Mouse (Mus musculus): ENCODE results near the gene Apol9b. TPM values are rescaled to one million over a fixed set of nuclear protein-coding genes. Genes with fewer than 3 reads are reported as not detected.
"Not testable (repeated sequence)": the region's sequence is repeated elsewhere in the genome, so short reads cannot be mapped to it uniquely, and the experiment has no call there.

Apol9b gene
- polyA plus RNA-seq, 1 experiment from 2014 or later, result not detected

DNA sequence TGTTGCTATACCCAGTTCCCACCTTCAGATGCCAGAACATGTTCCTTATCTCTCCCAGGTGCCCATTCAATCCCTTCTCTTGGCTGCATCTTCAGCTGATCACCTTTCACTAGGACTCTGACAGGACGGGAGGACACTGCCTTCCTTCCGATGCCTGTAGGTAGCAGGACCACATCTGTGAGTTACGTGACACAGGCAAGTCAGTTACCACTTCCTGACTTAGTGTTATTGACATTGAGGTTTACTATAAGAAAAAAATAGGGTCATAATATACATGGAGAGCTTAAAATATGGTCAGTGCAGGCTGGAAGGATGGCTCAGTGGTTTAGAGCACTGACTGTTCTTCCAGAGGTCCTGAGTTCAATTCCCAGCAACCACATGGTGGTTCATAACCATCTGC, 7.3 kb upstream of the Apol9b start:
- not testable (repeated sequence) for H3K4me2 ChIP-seq (ENCODE audit: low read depth, low read length); H3K9me3 ChIP-seq (ENCODE audit: control insufficient read depth, low read length); H3K4me3 ChIP-seq (ENCODE audit: low read depth, low read length); DNase-seq (ENCODE audit: low spot score); H3K9ac ChIP-seq (ENCODE audit: low read depth, low read length); H3K27ac ChIP-seq (replicated peaks; ENCODE audit: low read depth, low read length); ATAC-seq (ENCODE audit: low read depth); H3K4me1 ChIP-seq (ENCODE audit: control insufficient read depth, insufficient read depth, low read length); H3K36me3 ChIP-seq (ENCODE audit: control insufficient read depth, insufficient read depth, low read length); H3K27me3 ChIP-seq (replicated peaks; ENCODE audit: control insufficient read depth, insufficient read depth, low read length)
- no CpG with 5 or more reads among the region's 3 CpGs for WGBS

GRCm38 (mm10) chr15:77724208-77724911, 4.5 kb upstream of the Apol9b start:
- not testable (repeated sequence) for H3K36me3 ChIP-seq (ENCODE audit: control insufficient read depth, insufficient read depth, low read length); H3K4me1 ChIP-seq (ENCODE audit: control insufficient read depth, insufficient read depth, low read length); H3K27me3 ChIP-seq (replicated peaks; ENCODE audit: control insufficient read depth, insufficient read depth, low read length); DNase-seq (ENCODE audit: low spot score); H3K27ac ChIP-seq (replicated peaks; ENCODE audit: low read depth, low read length); H3K4me2 ChIP-seq (ENCODE audit: low read depth, low read length); H3K9me3 ChIP-seq (ENCODE audit: control insufficient read depth, low read length); H3K9ac ChIP-seq (ENCODE audit: low read depth, low read length); H3K4me3 ChIP-seq (ENCODE audit: low read depth, low read length)
- 37% methylated on average over 2 of the region's 10 CpGs for WGBS
- 0 out of 2 replicates have a peak, but pooled peaks have one; percentile 18 for ATAC-seq (ENCODE audit: low read depth)

DNA sequence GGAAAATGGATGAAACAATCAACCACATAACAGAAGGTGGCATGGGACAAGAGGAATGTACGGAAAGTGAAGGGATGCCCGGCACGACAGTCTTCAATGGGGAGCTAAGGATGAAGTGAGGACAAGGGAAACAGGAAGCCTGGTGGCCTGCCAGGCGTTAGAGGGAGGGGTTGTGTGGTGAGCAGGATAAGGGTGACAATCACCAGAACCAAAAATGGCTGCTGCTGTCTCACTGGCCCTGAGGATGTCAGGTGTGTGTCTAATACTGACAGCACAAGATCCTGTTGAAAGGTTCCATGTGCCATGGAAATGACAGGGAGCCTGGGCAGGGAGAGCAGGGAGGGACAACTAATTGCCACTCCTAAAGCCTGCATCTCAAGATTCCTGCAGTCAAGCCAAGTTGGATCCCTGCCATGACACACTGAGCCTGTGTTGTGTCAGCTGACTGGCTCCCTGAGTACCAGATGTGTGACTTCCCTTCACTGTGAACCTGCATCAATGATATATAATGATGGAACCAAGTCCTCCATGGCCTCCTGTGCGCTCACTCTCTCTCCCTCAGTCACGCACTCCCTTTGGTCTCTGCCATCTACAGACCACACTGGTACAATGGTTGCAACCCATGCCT, 3.3 kb upstream of the Apol9b start:
- H3K4me2 ChIP-seq (ENCODE audit: low read depth, low read length); H3K27ac ChIP-seq (replicated peaks; ENCODE audit: low read depth, low read length); H3K9me3 ChIP-seq (ENCODE audit: control insufficient read depth, low read length); H3K9ac ChIP-seq (ENCODE audit: low read depth, low read length); H3K36me3 ChIP-seq (ENCODE audit: control insufficient read depth, insufficient read depth, low read length); H3K4me3 ChIP-seq (ENCODE audit: low read depth, low read length); H3K4me1 ChIP-seq (ENCODE audit: control insufficient read depth, insufficient read depth, low read length); ATAC-seq (ENCODE audit: low read depth); H3K27me3 ChIP-seq (replicated peaks; ENCODE audit: control insufficient read depth, insufficient read depth, low read length): not testable (repeated sequence)
- 62% methylated on average over 6 of the region's 6 CpGs for WGBS
- peak; percentile 45 for DNase-seq (ENCODE audit: low spot score)

DNA sequence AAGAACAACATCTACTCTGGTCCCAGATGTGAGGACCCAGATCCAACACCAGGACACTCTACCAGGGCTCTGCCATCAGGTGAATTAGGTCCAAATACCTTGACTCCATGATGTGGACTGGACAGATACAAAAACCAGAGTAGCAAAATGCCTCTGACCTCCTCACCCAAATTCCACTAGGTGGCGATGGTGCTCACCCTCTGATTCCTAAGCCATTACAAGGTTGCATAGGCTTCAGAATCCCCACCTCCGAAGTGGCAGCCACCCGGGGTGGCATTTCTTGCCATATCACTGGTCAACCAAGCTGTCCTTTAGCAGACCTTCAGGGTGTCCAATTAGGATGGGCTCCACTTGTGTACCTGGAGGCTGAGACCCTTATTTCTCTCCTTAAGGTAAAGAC, 1.7 kb upstream of the Apol9b start:
- not testable (repeated sequence) for H3K9me3 ChIP-seq (ENCODE audit: control insufficient read depth, low read length); DNase-seq (ENCODE audit: low spot score); H3K4me3 ChIP-seq (ENCODE audit: low read depth, low read length); ATAC-seq (ENCODE audit: low read depth); H3K27me3 ChIP-seq (replicated peaks; ENCODE audit: control insufficient read depth, insufficient read depth, low read length); H3K36me3 ChIP-seq (ENCODE audit: control insufficient read depth, insufficient read depth, low read length); H3K27ac ChIP-seq (replicated peaks; ENCODE audit: low read depth, low read length); H3K9ac ChIP-seq (ENCODE audit: low read depth, low read length); H3K4me1 ChIP-seq (ENCODE audit: control insufficient read depth, insufficient read depth, low read length); H3K4me2 ChIP-seq (ENCODE audit: low read depth, low read length)
- 29% methylated on average over 2 of the region's 3 CpGs for WGBS

DNA sequence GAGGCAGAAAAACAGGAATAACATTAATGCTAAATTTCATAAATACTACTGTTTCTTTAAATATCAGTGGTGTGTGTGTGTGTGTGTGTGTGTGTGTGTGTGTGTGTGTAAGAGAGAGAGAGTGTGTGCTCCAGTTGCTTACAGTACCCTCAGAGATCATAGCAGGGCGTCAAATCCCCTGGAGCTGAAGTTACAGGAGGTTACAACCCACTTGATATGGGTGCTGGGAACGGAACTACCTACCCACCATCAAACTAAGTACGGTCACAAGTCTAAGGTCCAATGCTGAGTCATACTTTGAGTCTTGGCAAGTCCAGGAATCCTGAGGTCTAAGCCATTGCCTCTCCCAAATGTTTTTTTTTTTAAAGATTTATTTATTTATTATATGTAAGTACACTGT, 1.1 kb upstream of the Apol9b start:
- 75% methylated on average over 3 of the region's 3 CpGs for WGBS
- DNase-seq (ENCODE audit: low spot score), result not testable (repeated sequence)

DNA sequence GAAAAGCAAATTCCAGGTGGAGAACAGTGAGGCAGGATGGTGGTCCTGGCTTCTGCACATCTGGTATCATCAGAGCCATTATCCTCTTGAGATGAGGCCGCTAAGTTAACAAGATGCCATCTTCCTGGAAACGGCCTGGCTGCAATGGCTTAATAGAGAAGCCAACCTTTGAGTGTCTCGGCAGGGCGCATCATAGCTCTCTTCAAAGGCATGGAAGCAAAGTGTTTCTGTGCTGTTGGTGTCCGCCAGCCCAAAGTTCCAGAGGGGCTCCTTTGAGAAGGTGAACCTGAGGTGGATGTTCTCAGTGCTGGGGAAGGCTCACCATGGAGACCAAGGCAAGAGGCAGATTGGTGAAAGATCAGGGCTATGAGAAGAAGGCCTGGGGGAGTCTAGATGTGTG, 2.8 kb downstream of the Apol9b start:
- no peaks in the 10 kb centered on the region for H3K36me3 ChIP-seq (ENCODE audit: control insufficient read depth, insufficient read depth, low read length)
- DNase-seq (ENCODE audit: low spot score) (no peak), ATAC-seq (ENCODE audit: low read depth) (no peak)
- H3K27ac ChIP-seq (replicated peaks; ENCODE audit: low read depth, low read length), result no peak overlapping the region
- no peaks in the 10 kb centered on the region for H3K4me1 ChIP-seq (ENCODE audit: control insufficient read depth, insufficient read depth, low read length)
- no peaks in the 10 kb centered on the region for H3K9me3 ChIP-seq (ENCODE audit: control insufficient read depth, low read length)
- no peak overlapping the region for H3K4me2 ChIP-seq (ENCODE audit: low read depth, low read length)
- no peaks in the 10 kb centered on the region for H3K27me3 ChIP-seq (replicated peaks; ENCODE audit: control insufficient read depth, insufficient read depth, low read length)
- no peak overlapping the region for H3K9ac ChIP-seq (ENCODE audit: low read depth, low read length)
- 89% methylated on average over 5 of the region's 5 CpGs for WGBS
- H3K4me3 ChIP-seq (ENCODE audit: low read depth, low read length), result no peak overlapping the region

More for the DNA sequence above, 1.1 kb upstream of the Apol9b start:
- not testable (repeated sequence) for H3K27ac ChIP-seq (replicated peaks; ENCODE audit: low read depth, low read length); H3K36me3 ChIP-seq (ENCODE audit: control insufficient read depth, insufficient read depth, low read length); H3K9me3 ChIP-seq (ENCODE audit: control insufficient read depth, low read length); H3K4me2 ChIP-seq (ENCODE audit: low read depth, low read length); ATAC-seq (ENCODE audit: low read depth); H3K4me3 ChIP-seq (ENCODE audit: low read depth, low read length); H3K27me3 ChIP-seq (replicated peaks; ENCODE audit: control insufficient read depth, insufficient read depth, low read length); H3K4me1 ChIP-seq (ENCODE audit: control insufficient read depth, insufficient read depth, low read length); H3K9ac ChIP-seq (ENCODE audit: low read depth, low read length)

- not testable (repeated sequence) for ATAC-seq (ENCODE audit: low read depth); H3K9me3 ChIP-seq (ENCODE audit: control insufficient read depth, low read length); H3K4me1 ChIP-seq (ENCODE audit: control insufficient read depth, insufficient read depth, low read length); H3K4me3 ChIP-seq (ENCODE audit: low read depth, low read length); H3K9ac ChIP-seq (ENCODE audit: low read depth, low read length); H3K27me3 ChIP-seq (replicated peaks; ENCODE audit: control insufficient read depth, insufficient read depth, low read length); H3K4me2 ChIP-seq (ENCODE audit: low read depth, low read length); H3K36me3 ChIP-seq (ENCODE audit: control insufficient read depth, insufficient read depth, low read length); H3K27ac ChIP-seq (replicated peaks; ENCODE audit: low read depth, low read length); DNase-seq (ENCODE audit: low spot score)
- WGBS, result 77% methylated on average over 10 of the region's 10 CpGs
These were observed 4.0 kb downstream of the Apol9b start for GRCm38 (mm10) chr15:77732851-77733250.

- H3K9ac ChIP-seq (ENCODE audit: low read depth, low read length); H3K4me1 ChIP-seq (ENCODE audit: control insufficient read depth, insufficient read depth, low read length); H3K27ac ChIP-seq (replicated peaks; ENCODE audit: low read depth, low read length); H3K4me3 ChIP-seq (ENCODE audit: low read depth, low read length); H3K36me3 ChIP-seq (ENCODE audit: control insufficient read depth, insufficient read depth, low read length); H3K27me3 ChIP-seq (replicated peaks; ENCODE audit: control insufficient read depth, insufficient read depth, low read length); H3K4me2 ChIP-seq (ENCODE audit: low read depth, low read length); H3K9me3 ChIP-seq (ENCODE audit: control insufficient read depth, low read length); DNase-seq (ENCODE audit: low spot score); ATAC-seq (ENCODE audit: low read depth): not testable (repeated sequence)
- 67% methylated on average over 8 of the region's 8 CpGs for WGBS
These were observed 4.5 kb downstream of the Apol9b start for GRCm38 (mm10) chr15:77733380-77733779.

- H3K27ac ChIP-seq (replicated peaks; ENCODE audit: low read depth, low read length); H3K27me3 ChIP-seq (replicated peaks; ENCODE audit: control insufficient read depth, insufficient read depth, low read length); DNase-seq (ENCODE audit: low spot score); H3K9me3 ChIP-seq (ENCODE audit: control insufficient read depth, low read length); ATAC-seq (ENCODE audit: low read depth); H3K9ac ChIP-seq (ENCODE audit: low read depth, low read length); H3K4me2 ChIP-seq (ENCODE audit: low read depth, low read length); H3K4me1 ChIP-seq (ENCODE audit: control insufficient read depth, insufficient read depth, low read length); H3K4me3 ChIP-seq (ENCODE audit: low read depth, low read length); H3K36me3 ChIP-seq (ENCODE audit: control insufficient read depth, insufficient read depth, low read length): not testable (repeated sequence)
- 69% methylated on average over 4 of the region's 4 CpGs for WGBS
These were observed 5.1 kb downstream of the Apol9b start for GRCm38 (mm10) chr15:77733903-77734302.
